Comparison of ENCODE assay signal across 8 mouse cellular contexts in genomic region chr4:116788956-116789355, GRCm38 (mm10). TPM values are rescaled to one million over a fixed set of nuclear protein-coding genes. Genes with fewer than 3 reads are reported as not detected.
DNase-seq lines count a peak whose midpoint lies in the region; ATAC-seq and TF ChIP-seq lines count a peak whose summit lies in the region.

No protein-coding gene starts in this region.

- H3K36me3 ChIP-seq in kidney, embryonic 16.5 days (ENCODE audit: insufficient read depth, low read length): no peaks in the 10 kb centered on the region
- H3K36me3 ChIP-seq in limb, embryonic 14.5 days (ENCODE audit: control insufficient read depth, insufficient read depth, low read length): no peaks in the 10 kb centered on the region

- no peaks in the 10 kb centered on the region for H3K27me3 ChIP-seq in kidney, embryonic 16.5 days (ENCODE audit: insufficient read depth, low read length)
- H3K27me3 ChIP-seq in limb, embryonic 14.5 days (ENCODE audit: control insufficient read depth, insufficient read depth, low read length): no peaks in the 10 kb centered on the region

- no peak overlapping the region for H3K4me3 ChIP-seq in kidney, embryonic 16.5 days (ENCODE audit: low read length)
- no peak overlapping the region for H3K4me3 ChIP-seq in limb, embryonic 14.5 days (replicated peaks; ENCODE audit: low read length)

- H3K4me1 ChIP-seq in kidney, embryonic 16.5 days (ENCODE audit: insufficient read depth, low read length): no peaks in the 10 kb centered on the region
- H3K4me1 ChIP-seq in limb, embryonic 14.5 days (ENCODE audit: control insufficient read depth, insufficient read depth, low read length): peaks cover 3% of the 10 kb centered on the region; the same call in 1 of the 2 replicates

- 9% methylated on average over 3 of the region's 3 CpGs for WGBS in kidney, embryonic 16.5 days
- 0% methylated on average over 3 of the region's 3 CpGs for WGBS in limb, embryonic 14.5 days

- H3K9me3 ChIP-seq in kidney, embryonic 16.5 days (ENCODE audit: low read length): no peaks in the 10 kb centered on the region
- H3K9me3 ChIP-seq in limb, embryonic 14.5 days (ENCODE audit: control insufficient read depth, low read length): 0 out of 2 replicates have a peak, but pooled peaks cover 5% of the 10 kb centered on the region

- no peak overlapping the region for H3K4me2 ChIP-seq in kidney, embryonic 16.5 days (replicated peaks; ENCODE audit: low read depth, low read length)
- H3K4me2 ChIP-seq in limb, embryonic 14.5 days (replicated peaks; ENCODE audit: low read depth, low read length, severe bottlenecking): no peak overlapping the region

- DNase-seq in 416B (ENCODE audit: low read depth) (peak; percentile 91), adipocyte (ENCODE audit: low spot score) (peak; percentile 89)
- DNase-seq in gastrocnemius, postnatal 10 days: peak; percentile 72
- peak; percentile 97 for DNase-seq in limb, embryonic 14.5 days (ENCODE audit: low spot score)
- DNase-seq in monocyte, adult 2 months (ENCODE audit: low read depth in 1 of 2, low spot score in 2 of 2): peak; percentile 26 to 59
- peak; percentile 36 to 72 for DNase-seq in spleen, postnatal 14 days (ENCODE audit: low spot score in 2 of 2)

- TF ChIP-seq POLR2A in limb, embryonic 14.5 days (IDR thresholded peaks at IDR 0.05; ENCODE audit: borderline replicate concordance, extremely low read depth, insufficient read depth, insufficient read length): no peak

- no peak overlapping the region for H3K27ac ChIP-seq in kidney, embryonic 16.5 days (ENCODE audit: low read length)
- 0 out of 2 replicates have a peak overlapping the region, but pooled peaks have one; percentile 45 for H3K27ac ChIP-seq in limb, embryonic 14.5 days (replicated peaks; ENCODE audit: low read depth, low read length)

- peak; percentile 79 for ATAC-seq in common myeloid progenitor, adult 5-6 weeks (replicated peaks; ENCODE audit: low read depth, poor library complexity, severe bottlenecking)
- 0 out of 2 replicates have a peak, but pooled peaks have one; percentile 61 for ATAC-seq in kidney, embryonic 16.5 days (ENCODE audit: low FRiP score, low TSS enrichment)
- peak; percentile 76 for ATAC-seq in limb, embryonic 14.5 days (ENCODE audit: low FRiP score, low read depth)

- H3K9ac ChIP-seq in kidney, embryonic 16.5 days (replicated peaks; ENCODE audit: low read length): no peak overlapping the region
- H3K9ac ChIP-seq in limb, embryonic 14.5 days (ENCODE audit: low read depth, low read length, severe bottlenecking): no peak overlapping the region

RNA-seq across cellular contexts. Expression of gene Toe1, which starts 18.5 kb away (rescaled TPM):
- 31.4 and 38.1 TPM in 2 replicates for total RNA-seq in common myeloid progenitor, adult 5-6 weeks (2017)
- total RNA-seq in gastrocnemius, postnatal 10 days (2021): 10 to 100 TPM in 1 of 2 experiments, 1 to 10 TPM in 1; 8.3 to 11.7 TPM
- polyA plus RNA-seq in kidney, embryonic 16.5 days (2015; fragmentation: Nextera tagmentation; extraction: Ambion mirVana): 41.9 and 42.8 TPM in 2 replicates
- 44.1 and 44.6 TPM in 2 replicates for polyA plus RNA-seq in limb, embryonic 14.5 days (2012; rRNA removed)
- polyA plus RNA-seq in limb, embryonic 14.5 days (2014; fragmentation: Nextera tagmentation; extraction: Ambion mirVana): 35.9 TPM in 2 replicates

RNA-seq across cellular contexts. Expression of gene Mutyh, which starts 18.6 kb away (rescaled TPM):
- 2.1 and 2.9 TPM in 2 replicates for total RNA-seq in common myeloid progenitor, adult 5-6 weeks (2017)
- total RNA-seq in gastrocnemius, postnatal 10 days (2021): 1 to 10 TPM; 1.4 to 3.9 TPM
- polyA plus RNA-seq in kidney, embryonic 16.5 days (2015; fragmentation: Nextera tagmentation; extraction: Ambion mirVana): 19.0 and 22.6 TPM in 2 replicates
- 26.8 and 28.2 TPM in 2 replicates for polyA plus RNA-seq in limb, embryonic 14.5 days (2012; rRNA removed)
- 10.2 and 11.0 TPM in 2 replicates for polyA plus RNA-seq in limb, embryonic 14.5 days (2014; fragmentation: Nextera tagmentation; extraction: Ambion mirVana)

RNA-seq across cellular contexts. Expression of gene Hpdl, which starts 32.6 kb away (rescaled TPM):
- total RNA-seq in common myeloid progenitor, adult 5-6 weeks (2017): 0.39 and 0.41 TPM in 2 replicates
- total RNA-seq in gastrocnemius, postnatal 10 days (2021): 1 to 10 TPM; 1.5 to 2.3 TPM
- polyA plus RNA-seq in kidney, embryonic 16.5 days (2015; fragmentation: Nextera tagmentation; extraction: Ambion mirVana): 1.9 and 2.0 TPM in 2 replicates
- polyA plus RNA-seq in limb, embryonic 14.5 days (2012; rRNA removed): 0.57 and 0.79 TPM in 2 replicates
- polyA plus RNA-seq in limb, embryonic 14.5 days (2014; fragmentation: Nextera tagmentation; extraction: Ambion mirVana): 0.39 and 1.1 TPM in 2 replicates

Comparison
In these comparisons a context has a peak if more than half of its experiments do, and no peak if none do; other contexts are left out.
1. DNase-seq: peak in every context shown above with its lines; median percentile 97 in limb, embryonic 14.5 days; 91 in 416B; 89 in adipocyte; 72 in gastrocnemius, postnatal 10 days; 54 in spleen, postnatal 14 days; 42 in monocyte, adult 2 months.